Mouse (Mus musculus) B cell, adult 67 days (primary cell): ENCODE results near the gene Zfp786. TPM values are rescaled to one million over a fixed set of nuclear protein-coding genes. Genes with fewer than 3 reads are reported as not detected.

Experiments used
- total RNA-seq, 2 experiments: library from RNA; stranded (reverse); gene quantifications; 4 replicates each; pipeline ENCODE4 v1.2.4; 2023

Gene Zfp786
- total RNA-seq = under 1 TPM in 1 of 2 experiments, not detected in 1; 0.27 TPM

GRCm38 (mm10) chr6:47830104-47831078 lies at the start of gene Zfp786:
Zfp786 (minus strand) TSS chr6:47830867.

GRCm38 (mm10) chr6:47877058-47877457 lies 46.4 kb upstream of the Zfp786 start, which contains the start of gene Zfp282:
Zfp282 (plus strand) TSS chr6:47877204.

GRCm38 (mm10) chr6:47835482-47835983 lies 4.9 kb upstream of the Zfp786 start, which contains the start of gene Zfp398:
Zfp398 (plus strand) TSS chr6:47835661.

GRCm38 (mm10) chr6:47813257-47813878 lies 17.3 kb downstream of the Zfp786 start, which contains the start of gene Pdia4:
Pdia4 (minus strand) TSS chr6:47813430.

Other genes starting within 250 kb of the Zfp786 start
- gene Ezh2, start 235.5 kb downstream of the Zfp786 start, total RNA-seq = 10 to 100 TPM; 32.0 to 38.4 TPM
- 100 to 1,000 TPM; 229 to 236 TPM for gene Pdia4, start 17.4 kb downstream of the Zfp786 start, total RNA-seq
- 10 to 100 TPM; 33.3 to 39.8 TPM for gene Zfp398, start 4.8 kb upstream of the Zfp786 start, total RNA-seq
- gene Zfp282, start 46.3 kb upstream of the Zfp786 start, total RNA-seq = 10 to 100 TPM; 16.0 to 18.7 TPM
- 10 to 100 TPM; 36.3 to 39.3 TPM for gene Zfp212, start 89.6 kb upstream of the Zfp786 start, total RNA-seq
- 10 to 100 TPM; 29.2 to 36.8 TPM for gene Zfp956, start 122.5 kb upstream of the Zfp786 start, total RNA-seq
- gene Zfp777, start 218.0 kb upstream of the Zfp786 start, total RNA-seq = 10 to 100 TPM; 37.5 to 47.6 TPM